Mouse (Mus musculus) layer of hippocampus, adult 18-20 months (tissue): Measurements from ENCODE around the gene Cdk18. TPM values are rescaled to one million over a fixed set of nuclear protein-coding genes. Genes with fewer than 3 reads are reported as not detected.
"Not testable (repeated sequence)": the region's sequence is repeated elsewhere in the genome, so short reads cannot be mapped to it uniquely, and the experiment has no call there.

ENCODE experiments used
- DNase-seq, 2 experiments: peaks; one replicate each; pipeline ENCODE4 v3.0.0; 2022; ENCODE audit warnings: low spot score in 2 of 2
- long read RNA-seq: library from polyadenylated mRNA; stranded (forward); transcript quantifications from one replicate; pipeline ENCODE4 v2.0.0, GENCODE M21; 2021
- total RNA-seq, 2 experiments: library from RNA; stranded (reverse); gene quantifications; 2 replicates each; pipeline ENCODE4 v1.2.3; 2021

Gene Cdk18
- total RNA-seq, result 10 to 100 TPM; 21.7 to 29.2 TPM
- long read RNA-seq, full-length matches to known transcripts, result 13 of 19 reads
- long read RNA-seq, partial matches to known transcripts, result 1 of 19 reads
- long read RNA-seq, other reads (novel, unspliced or antisense), result 5 of 19 reads

GRCm38 (mm10) chr1:132139416-132139864, at the start of gene Cdk18:
Cdk18 (minus strand) TSS chr1:132139684.
- DNase-seq, result peak; percentile 44 to 51

DNA sequence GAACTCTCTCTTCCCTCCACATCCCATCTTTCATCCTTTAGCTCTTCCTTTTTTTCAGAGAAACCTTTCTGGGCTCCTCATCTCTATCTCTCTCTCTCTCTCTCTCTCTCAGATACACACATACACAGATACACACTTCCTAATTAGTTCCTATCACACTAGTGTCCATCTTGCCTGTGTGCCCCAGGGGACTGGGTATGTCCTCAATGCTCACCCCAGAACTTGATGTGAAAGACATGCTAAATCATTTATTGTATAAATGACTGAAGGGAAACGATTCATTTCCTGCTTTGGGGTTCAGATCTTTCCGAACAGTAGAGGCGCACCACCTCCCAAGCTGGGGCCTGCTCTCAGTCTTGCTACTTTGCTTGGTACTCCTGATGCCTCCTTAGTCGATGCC, 49.7 kb upstream of the Cdk18 start:
- no peak for DNase-seq

DNA sequence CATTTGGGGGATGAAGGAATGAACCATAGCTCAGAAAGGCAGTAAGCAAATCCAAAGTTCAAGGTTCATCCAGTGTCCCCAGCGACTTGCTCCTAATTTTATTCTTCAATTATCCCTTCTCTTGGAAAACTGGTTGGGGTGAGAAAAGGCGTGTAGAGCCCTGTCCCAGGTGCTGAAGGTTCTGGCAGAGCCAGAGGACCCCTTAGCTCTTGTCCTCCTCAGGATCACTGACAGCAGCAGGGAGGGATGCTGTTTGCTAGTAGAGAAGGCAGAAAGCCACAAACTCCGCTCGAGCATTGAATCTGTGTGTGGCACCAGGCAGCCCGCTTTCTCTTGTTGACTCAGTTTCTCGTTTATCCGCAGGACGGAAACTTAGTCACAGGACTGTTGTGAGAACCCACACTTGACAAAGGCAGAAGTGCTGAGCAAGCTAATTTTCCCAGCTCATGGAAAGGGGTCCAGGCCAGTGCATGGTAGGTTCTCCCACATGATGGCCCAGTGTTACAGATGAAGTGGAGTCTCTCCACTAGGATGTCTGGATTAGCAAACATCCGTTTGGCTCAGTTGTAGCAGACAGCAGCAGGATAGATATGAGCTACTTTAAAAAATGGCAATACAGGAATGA, 49.1 kb upstream of the Cdk18 start:
- DNase-seq, result no peak

DNA sequence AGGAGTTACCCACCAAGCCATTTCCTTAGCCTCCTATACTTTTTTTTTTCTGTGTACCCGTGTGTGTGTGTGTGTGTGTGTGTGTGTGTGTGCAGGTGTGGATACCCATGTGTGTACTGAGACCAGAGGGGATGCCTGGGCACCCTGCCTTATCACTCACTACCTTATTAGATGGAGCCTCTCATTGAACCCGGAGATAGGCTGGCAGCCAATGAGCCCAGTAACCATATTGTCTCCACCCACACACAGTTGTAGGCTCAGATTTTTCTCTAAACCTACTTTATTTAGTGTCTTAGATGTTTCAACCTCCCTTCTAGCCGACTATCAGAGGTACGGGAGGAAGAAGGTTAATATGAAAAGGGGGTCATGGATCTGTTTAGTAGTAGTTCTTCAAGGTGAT, 46.8 kb upstream of the Cdk18 start:
- DNase-seq, result peak; percentile 25 to 83

DNA sequence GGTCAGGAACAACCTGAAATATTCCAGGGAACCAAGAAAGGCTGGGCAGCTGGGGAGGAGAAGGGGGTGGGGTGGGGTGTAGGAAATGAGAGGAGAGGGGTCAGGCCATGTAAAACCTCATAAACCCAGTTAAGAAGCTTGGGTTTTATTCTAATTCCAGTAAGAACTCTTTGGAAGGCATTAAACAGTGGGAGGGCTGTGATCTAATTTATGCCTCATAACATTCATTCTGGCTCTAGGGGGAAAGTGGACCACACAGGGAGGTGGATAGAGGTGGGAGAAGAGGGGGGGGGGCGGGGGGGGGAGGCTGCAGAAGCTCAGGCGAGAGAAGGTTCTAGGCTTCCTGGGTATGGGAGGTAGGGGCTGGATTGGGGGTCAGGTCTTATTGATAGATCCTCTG, 32.1 kb upstream of the Cdk18 start:
- DNase-seq, result no peak

DNA sequence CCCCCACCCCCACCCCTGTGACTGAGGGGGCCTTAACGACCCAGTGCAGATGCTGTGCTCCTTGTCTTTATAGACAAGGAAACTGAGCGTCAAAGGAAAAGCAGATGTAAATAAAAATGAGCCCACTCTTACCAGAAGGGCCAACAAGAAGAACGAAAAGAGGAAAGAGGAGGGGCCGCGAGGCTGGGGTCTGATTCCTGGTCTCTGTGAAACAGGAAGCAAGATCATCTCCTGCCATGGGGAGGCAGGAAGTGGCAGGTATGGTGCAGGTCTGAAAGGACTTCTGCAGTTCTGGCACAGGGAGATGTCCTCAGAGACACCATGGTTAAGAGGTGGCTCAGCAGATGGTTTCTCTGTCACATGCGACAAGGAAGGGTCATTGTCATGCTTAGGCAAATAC, 31.2 kb upstream of the Cdk18 start:
- no peak for DNase-seq

GRCm38 (mm10) chr1:132168115-132168767, 28.8 kb upstream of the Cdk18 start:
- no peak for DNase-seq

DNA sequence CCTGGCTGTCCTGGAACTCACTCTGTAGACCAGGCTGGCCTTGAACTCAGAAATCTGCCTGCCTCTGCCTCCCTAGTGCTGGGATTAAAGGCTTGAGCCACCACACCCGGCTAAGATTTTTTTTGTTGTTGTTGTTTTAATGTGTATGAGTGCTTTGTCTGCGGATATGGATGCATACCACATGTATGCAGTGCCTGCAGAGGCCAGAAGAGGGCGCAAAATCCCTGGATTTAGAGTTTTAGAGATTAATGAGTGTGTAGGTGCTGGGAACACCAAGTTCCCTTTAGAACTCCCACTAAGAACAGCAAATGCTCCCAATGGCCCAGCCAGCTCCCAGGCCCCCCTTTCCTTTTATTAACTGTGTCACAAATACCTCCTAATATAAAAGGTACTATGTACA, 26.4 kb upstream of the Cdk18 start:
- no peak for DNase-seq

DNA sequence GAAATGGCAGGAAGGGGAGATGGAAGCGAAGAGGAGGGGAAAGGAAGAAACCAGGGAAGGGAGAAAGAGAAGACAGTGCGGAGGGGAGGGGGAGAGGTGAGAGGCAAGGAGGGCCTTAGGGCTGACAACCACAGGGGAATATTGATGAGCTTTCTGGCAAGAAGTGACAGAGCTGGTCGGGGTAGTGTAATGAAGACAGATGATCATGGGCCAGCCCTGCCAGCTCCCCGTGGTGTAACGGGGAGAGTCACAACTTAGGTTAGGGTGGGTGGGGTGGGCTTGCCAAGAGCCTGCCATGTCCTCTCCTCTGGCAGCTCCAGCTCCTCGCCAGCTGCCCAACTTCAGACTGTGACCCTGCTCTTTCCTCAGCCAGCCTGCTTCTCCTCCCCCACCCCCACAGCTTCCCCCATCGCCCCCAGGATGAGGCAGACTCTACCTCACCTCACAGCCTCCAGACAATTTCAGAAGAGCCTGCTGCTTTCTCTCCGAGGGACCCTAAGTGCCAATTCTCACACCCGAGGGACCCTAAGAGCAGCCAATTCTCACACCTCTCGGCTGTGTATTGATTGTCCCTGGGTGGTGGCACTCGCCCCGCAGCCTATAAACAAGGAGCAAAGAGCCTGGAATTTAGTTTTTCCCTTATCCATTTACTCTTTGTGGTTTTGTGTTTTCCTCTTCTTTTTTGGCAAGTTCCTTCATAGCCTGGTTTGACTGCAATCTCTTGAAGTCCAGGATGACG, 25.5 kb upstream of the Cdk18 start:
- DNase-seq, result no peak

GRCm38 (mm10) chr1:132162618-132163017, 23.1 kb upstream of the Cdk18 start:
- DNase-seq, result not testable (repeated sequence)

DNA sequence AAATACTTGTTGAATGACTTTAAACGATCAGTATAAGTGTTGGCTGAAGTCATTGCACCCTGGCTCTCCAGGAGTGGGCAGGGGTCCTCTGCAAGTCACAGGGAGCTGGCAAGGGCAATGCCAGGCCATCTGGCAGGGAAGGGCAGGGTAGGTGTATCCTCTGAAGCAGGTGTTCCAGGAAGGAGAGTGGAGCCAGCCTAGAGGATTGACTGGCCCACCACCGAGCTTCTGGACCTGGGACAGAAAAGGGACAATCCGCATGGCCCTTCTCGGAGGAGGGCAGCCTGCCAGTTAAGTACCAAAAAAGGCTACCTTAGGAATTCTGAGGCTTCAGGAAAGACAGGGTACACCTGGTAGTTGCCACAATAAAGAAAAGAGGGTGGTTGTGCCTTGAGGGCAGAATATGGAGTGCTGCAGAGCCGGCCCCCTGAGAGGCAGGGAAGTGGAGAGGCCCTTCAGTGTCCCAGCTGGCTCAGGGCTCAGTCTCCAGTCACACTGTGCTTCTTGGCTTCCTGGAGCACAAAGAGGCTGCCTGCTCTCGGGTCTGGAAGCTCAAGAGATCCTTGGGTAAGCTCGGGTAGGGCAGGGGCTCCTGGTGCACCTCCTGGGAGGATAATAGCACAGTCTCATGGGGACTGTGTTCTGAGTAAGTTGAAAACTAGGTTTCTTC, 21.9 kb upstream of the Cdk18 start:
- no peak for DNase-seq

DNA sequence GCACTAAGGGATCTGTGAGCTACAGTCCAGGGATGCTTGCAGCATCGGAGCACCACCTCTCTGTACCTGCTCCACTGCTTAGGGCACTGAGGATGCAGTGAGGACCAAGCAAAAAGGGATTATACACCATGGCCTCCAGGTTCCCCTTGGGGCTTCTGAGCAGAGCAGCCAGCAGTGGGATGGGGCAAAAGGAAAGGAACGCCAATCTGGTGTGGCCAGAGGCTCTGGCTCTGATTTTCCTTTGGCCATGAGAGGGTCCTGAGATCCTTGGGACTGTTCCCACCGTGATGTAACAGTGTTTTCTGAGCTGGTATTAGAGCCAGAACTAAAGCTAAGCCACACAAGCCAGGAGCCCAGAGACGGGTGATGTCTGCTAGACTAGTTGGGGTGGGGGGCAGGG, 20.2 kb upstream of the Cdk18 start:
- DNase-seq, result no peak

DNA sequence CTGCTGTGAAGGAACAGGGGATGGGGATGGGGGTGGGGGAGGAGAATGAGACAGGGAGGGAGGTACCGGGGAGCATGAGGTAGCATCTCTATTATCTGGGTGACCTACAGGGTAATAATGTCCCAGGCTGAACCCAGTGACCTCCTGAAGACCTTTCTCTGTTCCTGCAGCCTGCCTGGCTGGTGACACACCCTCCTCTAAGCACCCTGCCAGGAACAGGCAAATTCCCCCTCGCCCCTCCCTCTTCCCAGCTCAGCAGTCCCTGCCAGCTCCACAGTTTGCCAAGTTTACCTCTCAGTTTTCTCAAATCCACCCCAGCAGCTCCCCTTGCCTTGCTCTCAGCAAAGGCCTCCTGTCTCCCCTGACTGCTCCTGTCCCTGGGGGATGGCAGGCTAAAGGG, 19.3 kb upstream of the Cdk18 start:
- no peak for DNase-seq

DNA sequence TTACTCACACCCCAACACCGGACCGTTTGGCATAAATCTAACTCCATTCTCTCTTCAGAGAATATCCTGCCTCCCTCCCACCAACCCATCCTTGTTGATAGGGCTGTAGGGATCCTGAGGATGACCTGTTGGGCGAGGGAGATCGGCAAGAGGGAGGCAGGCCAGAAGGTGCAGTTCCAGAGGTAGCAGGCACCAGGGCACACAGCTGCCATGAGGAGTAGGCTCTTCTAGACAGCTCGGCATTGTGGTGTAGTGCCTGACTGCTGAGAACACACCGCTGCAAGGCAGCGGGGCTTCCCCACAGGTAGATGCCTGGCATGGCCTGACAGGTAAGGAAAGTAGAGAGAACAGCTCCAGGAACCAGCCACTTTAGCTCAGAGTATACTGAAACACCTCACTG, 18.3 kb upstream of the Cdk18 start:
- no peak for DNase-seq

GRCm38 (mm10) chr1:132157016-132157781, 17.7 kb upstream of the Cdk18 start:
- DNase-seq, result peak; percentile 79 to 90

DNA sequence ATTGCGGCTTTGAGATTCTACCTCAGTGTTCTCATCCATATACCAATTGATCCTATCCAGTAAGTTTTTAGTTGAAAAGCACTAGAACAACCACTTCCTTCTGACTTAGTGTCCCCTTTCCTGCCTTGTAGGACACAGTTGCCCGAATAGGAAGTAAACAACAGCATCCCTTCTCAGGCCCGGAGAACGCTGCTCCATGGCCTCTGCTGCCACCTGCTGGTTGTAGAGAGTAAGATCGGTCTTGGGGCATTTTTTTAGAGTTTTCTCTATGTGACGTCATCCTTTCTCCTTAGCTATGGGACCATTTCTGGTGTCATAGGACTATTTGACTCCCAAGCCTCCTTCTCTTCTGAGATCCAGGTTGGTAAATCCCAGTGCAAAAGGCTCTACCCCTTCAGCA, 16.3 kb upstream of the Cdk18 start:
- peak; percentile 61 to 86 for DNase-seq

GRCm38 (mm10) chr1:132153691-132154090, 14.2 kb upstream of the Cdk18 start:
- no peak for DNase-seq

GRCm38 (mm10) chr1:132153086-132153690, 13.7 kb upstream of the Cdk18 start:
- DNase-seq, result no peak

DNA sequence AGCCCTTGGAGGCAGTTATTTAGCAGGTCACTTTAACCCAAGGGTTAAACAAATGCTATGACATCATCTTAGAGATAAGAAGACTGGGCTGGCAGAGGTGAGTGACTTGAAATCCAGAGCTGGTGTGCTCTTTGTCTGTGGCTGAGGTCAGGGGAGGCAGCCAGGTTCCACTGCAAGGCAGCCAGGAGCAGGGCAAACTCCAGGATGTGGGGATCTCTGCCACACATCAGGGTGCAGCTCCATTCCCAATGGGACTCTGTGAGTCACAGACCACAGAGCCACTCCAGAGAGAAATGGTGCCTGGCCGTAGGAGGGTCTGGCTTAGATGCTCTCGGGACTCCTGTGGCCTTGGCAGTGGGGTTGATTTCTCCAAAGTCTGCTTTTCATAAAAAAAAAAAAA, 12.4 kb upstream of the Cdk18 start:
- no peak for DNase-seq

DNA sequence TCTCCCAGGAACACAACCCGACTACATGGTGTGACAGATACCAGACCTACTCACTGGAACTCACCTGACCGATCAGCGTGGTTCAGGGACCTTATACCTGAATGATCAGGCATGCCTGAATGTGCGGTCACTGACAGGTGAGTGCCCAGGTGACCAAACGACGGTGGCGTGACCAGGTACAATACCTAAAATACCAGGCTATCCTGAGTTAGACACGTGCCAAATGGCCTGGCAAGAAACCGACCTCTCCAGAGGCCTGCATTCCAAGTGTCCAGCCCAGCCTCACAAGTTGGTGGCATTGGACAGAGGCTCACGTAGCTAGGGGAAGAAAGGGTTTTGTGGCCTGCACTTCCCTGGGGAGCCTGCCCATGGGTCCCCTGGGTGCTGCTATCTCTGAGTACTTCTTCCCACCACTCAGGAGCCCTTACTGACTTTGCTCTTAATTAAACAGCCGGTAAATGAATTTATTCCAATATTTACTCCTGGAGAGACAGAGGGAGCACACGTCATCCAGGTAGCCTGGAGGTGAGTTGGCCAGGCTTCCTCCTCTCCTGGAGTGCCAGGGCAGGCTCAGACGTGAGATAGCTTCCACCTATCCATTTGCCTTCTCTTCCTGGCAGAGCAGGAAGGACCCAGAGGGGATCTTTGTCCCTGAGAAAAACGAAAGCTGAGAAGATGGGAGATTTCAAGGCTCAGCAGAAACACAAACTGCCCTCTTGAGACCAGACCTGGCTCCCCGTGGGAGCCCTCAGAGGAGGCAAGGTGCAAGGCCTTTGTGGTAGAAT, 11.5 kb upstream of the Cdk18 start:
- DNase-seq, result no peak
